Mouse (Mus musculus): ENCODE data around the gene Neurl4. TPM values are rescaled to one million over a fixed set of nuclear protein-coding genes. Genes with fewer than 3 reads are reported as not detected.
A peak's percentile ranks its signal among the peaks of the same experiment; 100 is the strongest.
"Not testable (repeated sequence)": the region's sequence is repeated elsewhere in the genome, so short reads cannot be mapped to it uniquely, and the experiment has no call there.

The Neurl4 gene
- polyA plus RNA-seq, 1 experiment from 2014 or later, result 14.3 TPM

DNA sequence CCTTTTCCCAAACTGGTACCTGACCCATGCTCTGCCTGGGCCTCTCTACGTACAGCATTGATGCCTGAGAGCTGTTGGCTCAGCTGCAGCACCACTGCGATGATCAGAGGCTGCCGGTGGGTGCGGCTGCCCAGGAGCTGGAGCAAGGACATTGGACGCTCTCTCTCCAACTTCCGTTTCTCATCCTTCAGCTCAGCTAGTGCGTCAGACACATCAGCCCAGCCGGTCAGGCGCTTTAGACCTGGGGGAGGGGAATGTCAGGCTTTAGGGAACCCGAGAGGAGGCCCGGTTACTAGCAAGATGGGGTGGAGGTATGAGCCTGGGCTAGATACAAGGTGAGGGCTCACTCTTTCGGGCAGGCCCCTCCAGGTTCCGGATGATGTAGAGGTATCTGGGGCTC, 44.3 kb downstream of the Neurl4 start:
- Histone ChIP-seq H3K27ac (no peak overlapping the region), H3K27me3 (ENCODE audit: poor library complexity, severe bottlenecking) (peaks cover 8% of the 10 kb centered on the region), H3K4me3 (0 out of 2 replicates have a peak overlapping the region, but pooled peaks have one; percentile 60), H3K4me1 (peaks cover 40% of the 10 kb centered on the region), H3K36me3 (replicated peaks) (peaks cover 43% of the 10 kb centered on the region), H3K9me3 (no peaks in the 10 kb centered on the region)
- no peak for DNase-seq (ENCODE audit: extremely low spot score, low spot score)
- 84% methylated on average over 13 of the region's 13 CpGs for WGBS

DNA sequence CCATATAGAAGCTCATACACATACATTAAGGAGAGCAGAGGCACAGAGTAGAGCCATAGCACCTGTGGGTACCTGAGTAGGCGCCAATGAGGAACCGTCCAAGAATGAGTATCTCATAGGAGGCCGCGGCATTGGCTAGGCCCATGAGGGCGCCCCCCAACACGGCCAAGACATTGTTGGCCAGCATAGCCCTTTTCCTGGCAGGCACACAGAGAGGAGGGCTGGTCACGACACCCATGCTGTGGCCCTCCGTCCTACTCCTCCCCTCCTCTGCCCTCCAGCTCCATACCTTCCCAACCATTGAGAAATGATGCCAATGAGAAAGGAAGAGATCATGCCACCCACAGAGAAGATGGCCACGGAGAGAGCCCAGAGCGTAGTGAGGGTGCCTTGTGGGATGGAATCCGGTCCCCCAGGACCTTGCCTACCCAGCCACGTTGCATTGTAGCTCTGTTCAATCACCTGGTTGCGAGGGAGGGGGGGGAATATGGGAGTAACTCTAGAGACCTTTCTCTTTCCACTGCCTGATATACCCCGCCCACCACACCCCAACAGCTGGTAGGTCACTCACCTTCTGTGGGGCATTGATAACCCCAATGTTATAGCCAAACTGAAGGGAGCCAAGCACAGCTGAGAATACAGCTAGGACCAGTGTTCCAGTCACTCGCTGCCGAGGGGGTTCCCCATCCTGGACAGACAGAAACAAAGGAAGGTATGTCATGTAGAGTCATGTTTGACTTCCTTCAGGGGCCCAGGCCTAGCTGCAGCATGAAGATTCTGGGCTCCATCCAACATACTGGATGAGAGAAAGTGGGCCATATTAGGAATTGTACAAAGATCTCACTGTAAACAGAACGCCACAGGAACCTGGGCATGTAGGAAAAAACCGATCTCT, 45.4 kb downstream of the Neurl4 start:
- no peaks in the 10 kb centered on the region for H3K9me3 ChIP-seq
- H3K4me1 ChIP-seq, result peaks cover 40% of the 10 kb centered on the region
- H3K27me3 ChIP-seq (ENCODE audit: poor library complexity, severe bottlenecking), result 0 out of 2 replicates have a peak, but pooled peaks cover 3% of the 10 kb centered on the region
- 94% methylated on average over 18 of the region's 18 CpGs for WGBS
- peaks cover 43% of the 10 kb centered on the region for H3K36me3 ChIP-seq (replicated peaks)
- DNase-seq (ENCODE audit: extremely low spot score, low spot score), result no peak
- peak overlapping the region; percentile 60 for H3K4me3 ChIP-seq
- peak overlapping the region; percentile 60 for H3K27ac ChIP-seq

DNA sequence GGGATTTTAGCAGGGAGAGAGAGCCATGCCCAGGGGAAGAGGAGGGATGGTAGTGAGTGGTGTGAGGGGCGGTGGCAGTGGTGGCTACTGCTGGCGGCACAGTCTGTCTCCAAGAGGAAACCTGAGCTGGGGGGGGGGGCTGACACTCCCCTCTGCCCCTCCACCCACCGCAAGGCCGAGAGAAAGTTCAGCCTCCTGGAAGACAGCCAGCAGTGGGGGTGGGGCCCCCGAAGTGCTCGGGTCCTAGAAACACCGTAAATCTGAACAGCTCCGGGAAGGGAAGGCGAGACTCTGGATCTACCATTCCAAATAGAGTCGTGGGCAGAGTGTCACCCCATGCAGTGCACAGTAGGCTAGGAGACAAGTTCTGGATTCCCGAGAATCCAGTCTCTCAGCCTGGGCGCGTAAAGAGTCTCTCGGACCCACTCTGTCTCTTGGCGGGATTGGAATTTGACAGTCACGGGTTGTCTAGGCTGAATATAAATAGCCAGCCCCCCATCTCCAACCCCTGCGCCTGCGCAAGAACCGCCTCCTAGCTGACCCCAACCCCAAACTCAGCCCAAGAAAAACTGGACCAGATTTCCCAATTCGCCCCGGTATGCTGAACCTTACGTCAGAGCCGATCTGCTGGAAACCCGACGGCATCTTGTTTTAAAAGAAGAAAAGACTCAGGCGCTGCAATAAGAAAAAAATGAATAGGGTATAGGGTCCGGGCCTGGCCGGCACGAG, 46.6 kb downstream of the Neurl4 start:
- Histone ChIP-seq H3K4me1 (peaks cover 40% of the 10 kb centered on the region), H3K36me3 (replicated peaks) (peaks cover 39% of the 10 kb centered on the region), H3K9me3 (no peaks in the 10 kb centered on the region), H3K27ac (peak overlapping the region; percentile 96), H3K4me3 (peak overlapping the region; percentile 60), H3K27me3 (ENCODE audit: poor library complexity, severe bottlenecking) (0 out of 2 replicates have a peak, but pooled peaks cover 8% of the 10 kb centered on the region)
- no peak for DNase-seq (ENCODE audit: extremely low spot score, low spot score)
- 4% methylated on average over 29 of the region's 29 CpGs for WGBS

DNA sequence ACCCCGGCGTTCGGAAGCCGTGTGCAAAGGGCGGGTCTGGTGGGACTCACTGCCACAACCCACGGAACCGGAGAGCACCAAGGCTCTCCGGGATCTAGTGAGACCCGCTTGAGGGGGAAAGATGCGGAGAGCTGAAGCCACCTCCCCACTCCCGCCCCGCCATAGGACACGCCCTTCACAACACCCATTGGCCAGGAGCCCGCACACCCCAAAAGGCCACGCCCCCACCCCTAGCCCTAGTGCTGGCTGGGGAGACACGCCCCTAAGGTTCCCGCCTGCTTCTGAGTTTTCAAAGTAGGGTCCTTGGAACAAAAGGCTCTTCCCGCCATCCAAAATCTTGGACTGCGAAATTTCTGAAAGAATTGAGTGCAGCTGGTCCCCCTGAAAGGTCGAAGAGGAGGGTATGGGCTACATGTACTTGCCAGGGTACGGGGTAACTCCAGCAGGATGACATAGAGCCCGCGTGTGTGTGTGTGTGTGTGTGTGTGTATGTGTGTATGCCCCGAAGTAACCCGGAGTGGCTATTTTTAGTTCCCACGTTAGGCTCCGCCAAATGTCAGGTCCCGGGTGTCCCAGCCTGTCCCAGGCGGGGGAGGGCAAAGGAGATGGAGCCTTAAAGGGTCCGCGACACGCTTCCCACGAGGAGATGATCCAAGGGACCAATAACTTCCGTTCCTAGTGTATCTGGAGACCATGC, 47.3 kb downstream of the Neurl4 start, which contains the start of gene Slc2a4:
Gene Slc2a4 (minus strand): TSS at position 123 of the 697 bp plus-strand sequence.
- DNase-seq (ENCODE audit: extremely low spot score, low spot score), result peak; percentile 98
- peak within 1 kb of the TSS; percentile 60 for H3K4me3 ChIP-seq
- peaks cover 32% of the 10 kb centered on the region for H3K36me3 ChIP-seq (replicated peaks)
- under 1% methylated on average over 34 of the region's 34 CpGs for WGBS
- peak within 1 kb of the TSS; percentile 96 for H3K27ac ChIP-seq
- no peaks in the 10 kb centered on the region for H3K9me3 ChIP-seq
- H3K4me1 ChIP-seq, result peaks cover 40% of the 10 kb centered on the region
- 0 out of 2 replicates have a peak, but pooled peaks cover 8% of the 10 kb centered on the region for H3K27me3 ChIP-seq (ENCODE audit: poor library complexity, severe bottlenecking)

DNA sequence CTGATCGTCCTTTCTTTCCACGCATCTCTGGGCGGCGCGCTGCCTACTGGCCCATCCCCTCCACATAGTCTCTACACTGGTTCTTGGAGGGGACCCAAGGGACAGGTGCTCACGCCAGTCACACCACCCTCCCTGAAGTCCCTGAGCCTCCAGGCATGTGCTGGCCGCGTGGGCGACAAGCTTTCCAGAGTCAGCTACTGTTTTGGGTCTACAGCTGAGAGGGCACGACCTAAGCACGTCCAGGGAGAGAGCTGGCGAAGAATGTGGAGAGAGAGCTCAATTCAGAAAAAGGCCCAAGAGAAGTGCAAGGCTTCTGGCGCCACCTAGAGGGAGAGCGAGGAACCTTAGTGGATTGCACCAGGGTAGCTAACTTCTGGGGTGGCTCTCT, 47.9 kb downstream of the Neurl4 start:
- Histone ChIP-seq H3K27me3 (ENCODE audit: poor library complexity, severe bottlenecking) (0 out of 2 replicates have a peak, but pooled peaks cover 8% of the 10 kb centered on the region), H3K9me3 (no peaks in the 10 kb centered on the region), H3K4me3 (peak overlapping the region; percentile 60), H3K27ac (peak overlapping the region; percentile 96), H3K36me3 (replicated peaks) (peaks cover 27% of the 10 kb centered on the region), H3K4me1 (peaks cover 40% of the 10 kb centered on the region)
- 0% methylated on average over 14 of the region's 14 CpGs for WGBS
- DNase-seq (ENCODE audit: extremely low spot score, low spot score), result peak; percentile 88

DNA sequence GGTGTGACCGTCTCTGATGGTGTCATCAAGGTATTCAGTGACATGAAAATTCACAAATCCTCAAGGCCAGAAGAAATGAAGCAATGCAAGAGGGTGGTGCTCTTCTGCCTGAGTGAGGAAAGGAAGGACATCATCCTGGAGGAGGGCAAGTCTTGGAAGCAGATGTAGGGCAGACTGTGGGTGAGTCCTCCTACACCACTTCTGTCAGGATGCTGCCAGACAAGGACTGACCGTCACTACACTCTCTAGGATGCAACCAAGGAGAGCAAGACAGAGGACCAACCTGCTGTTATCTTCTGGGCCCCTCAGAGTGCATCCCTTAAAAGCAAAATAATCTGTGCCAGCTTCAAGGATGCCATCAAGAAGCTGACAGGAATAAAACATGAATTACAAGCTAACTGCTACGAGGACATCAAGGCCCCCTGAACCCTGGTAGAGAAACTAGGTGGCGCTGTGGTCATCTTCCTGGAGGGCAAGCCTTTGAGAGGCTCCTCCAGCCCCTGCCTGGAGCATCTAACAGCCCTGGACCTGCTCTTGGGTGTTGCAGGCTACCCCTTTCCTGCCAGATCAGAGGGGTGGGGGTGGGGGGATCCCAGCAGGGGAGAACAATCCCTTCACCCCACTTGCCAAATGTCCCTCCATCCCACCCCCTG, 50.1 kb downstream of the Neurl4 start:
- 52% methylated on average over 4 of the region's 4 CpGs for WGBS
- Histone ChIP-seq H3K9me3 (no peaks in the 10 kb centered on the region), H3K4me3 (peak overlapping the region; percentile 6; the same call in 1 of the 2 replicates), H3K27me3 (ENCODE audit: poor library complexity, severe bottlenecking) (0 out of 2 replicates have a peak, but pooled peaks cover 5% of the 10 kb centered on the region), H3K4me1 (peaks cover 35% of the 10 kb centered on the region), H3K27ac (no peak overlapping the region), H3K36me3 (replicated peaks) (peaks cover 5% of the 10 kb centered on the region; the same call in 1 of the 2 replicates)
- DNase-seq (ENCODE audit: extremely low spot score, low spot score), result no peak

DNA sequence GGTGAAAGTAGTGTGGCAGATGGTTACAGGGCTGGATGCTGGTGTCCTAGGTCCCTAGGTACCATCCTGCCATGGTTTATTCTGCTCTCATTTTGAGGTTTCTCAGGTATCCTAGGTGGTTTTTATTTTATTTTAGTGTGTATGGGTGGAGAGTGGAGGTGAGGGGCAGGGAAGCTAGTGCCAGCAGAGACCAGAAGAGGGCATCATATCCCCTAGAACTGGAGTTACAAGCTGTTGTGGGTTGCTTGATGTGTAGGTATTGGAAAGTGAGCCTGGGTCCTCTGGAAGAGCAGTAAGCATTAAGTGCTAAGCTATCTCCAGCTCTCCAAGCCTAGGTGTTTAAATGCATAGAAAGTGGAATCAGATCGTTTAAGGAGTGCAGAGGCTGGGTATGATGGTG, 51.4 kb downstream of the Neurl4 start:
- DNase-seq (ENCODE audit: extremely low spot score, low spot score), result no peak
- H3K4me1 ChIP-seq, result peaks cover 21% of the 10 kb centered on the region
- H3K4me3 ChIP-seq, result no peak overlapping the region
- no peaks in the 10 kb centered on the region for H3K36me3 ChIP-seq (replicated peaks)
- 42% methylated on average over 1 of the region's 1 CpGs for WGBS
- no peaks in the 10 kb centered on the region for H3K9me3 ChIP-seq
- no peak overlapping the region for H3K27ac ChIP-seq
- 0 out of 2 replicates have a peak, but pooled peaks cover 5% of the 10 kb centered on the region for H3K27me3 ChIP-seq (ENCODE audit: poor library complexity, severe bottlenecking)

DNA sequence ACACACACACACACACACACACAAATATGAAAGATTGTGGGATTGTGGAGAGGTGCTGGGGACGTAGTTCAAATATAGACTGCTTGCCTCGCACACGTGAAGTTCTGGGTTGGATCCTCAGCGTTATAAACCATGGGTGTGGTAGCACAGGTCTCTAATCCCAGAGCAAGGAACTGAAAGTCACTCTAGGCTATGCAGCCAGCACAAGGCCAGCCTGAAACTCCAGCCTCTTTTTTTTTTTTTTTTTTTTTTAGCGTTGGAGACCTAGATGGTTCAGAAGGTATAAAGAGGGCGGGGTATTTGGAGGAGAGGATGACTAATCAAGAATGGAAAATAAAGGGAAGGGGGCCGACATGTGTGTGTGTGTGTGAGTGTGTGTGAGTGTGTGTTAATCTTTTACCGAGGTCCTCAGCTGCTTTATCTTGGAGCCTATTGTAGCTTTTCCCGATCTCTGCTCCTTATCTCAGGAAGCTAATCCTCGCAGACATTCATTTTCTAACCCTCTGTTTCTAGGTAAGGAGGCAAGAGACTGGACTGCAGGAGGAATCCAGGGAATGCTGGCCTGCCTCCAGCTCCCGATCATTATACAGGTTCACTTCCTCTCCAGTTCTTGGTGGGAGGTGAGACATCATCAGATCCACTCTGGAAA, 52.5 kb downstream of the Neurl4 start:
- H3K36me3 ChIP-seq (replicated peaks), result no peaks in the 10 kb centered on the region
- H3K4me3 ChIP-seq, result no peak overlapping the region
- no peaks in the 10 kb centered on the region for H3K9me3 ChIP-seq
- H3K27ac ChIP-seq, result no peak overlapping the region
- no peak for DNase-seq (ENCODE audit: extremely low spot score, low spot score)
- WGBS, result 78% methylated on average over 11 of the region's 11 CpGs
- peaks cover 10% of the 10 kb centered on the region for H3K4me1 ChIP-seq
- H3K27me3 ChIP-seq (ENCODE audit: poor library complexity, severe bottlenecking), result 0 out of 2 replicates have a peak, but pooled peaks cover 5% of the 10 kb centered on the region

DNA sequence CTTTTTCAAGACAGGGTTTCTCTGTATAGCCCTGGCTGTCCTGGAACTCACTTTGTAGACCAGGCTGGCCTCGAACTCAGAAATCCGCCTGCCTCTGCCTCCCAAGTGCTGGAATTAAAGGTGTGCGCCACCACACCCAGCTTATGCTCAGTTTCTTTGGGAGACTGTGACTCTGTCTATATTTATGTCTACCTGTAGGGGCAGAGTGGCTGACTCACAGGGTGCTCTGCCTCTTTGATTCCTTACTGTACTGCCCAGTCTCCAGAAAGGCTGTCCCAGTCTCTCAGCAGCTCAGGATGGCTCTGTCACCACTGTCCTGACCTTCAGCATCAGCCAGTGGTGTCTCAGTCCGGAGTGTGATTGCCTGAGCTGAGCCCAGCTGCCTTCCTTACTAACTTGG, 54.7 kb downstream of the Neurl4 start:
- 74% methylated on average over 4 of the region's 4 CpGs for WGBS

DNA sequence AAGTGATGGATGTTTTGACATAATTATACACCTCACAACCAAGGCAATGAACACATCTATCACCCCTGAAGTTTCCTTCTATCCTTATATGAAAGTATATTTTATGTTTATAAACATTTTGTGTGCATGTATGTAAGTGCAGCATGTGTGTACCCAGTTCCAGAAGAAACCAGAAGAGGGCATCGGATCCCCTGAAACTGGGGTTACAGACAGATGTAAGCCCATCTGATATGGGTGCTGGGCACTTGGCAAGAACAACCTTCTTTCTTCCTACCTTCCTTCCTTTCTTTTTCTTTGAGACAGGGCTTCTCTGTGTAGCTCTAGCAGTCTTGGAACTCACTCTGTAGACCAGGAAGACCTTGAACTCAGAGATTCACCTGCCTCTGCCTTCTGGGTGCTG, 55.3 kb downstream of the Neurl4 start:
- 0 out of 2 replicates have a peak, but pooled peaks cover 13% of the 10 kb centered on the region for H3K27me3 ChIP-seq (ENCODE audit: poor library complexity, severe bottlenecking)
- no peak overlapping the region for H3K27ac ChIP-seq
- H3K4me1 ChIP-seq, result no peaks in the 10 kb centered on the region
- H3K4me3 ChIP-seq, result no peak overlapping the region
- no peak for DNase-seq (ENCODE audit: extremely low spot score, low spot score)
- no peaks in the 10 kb centered on the region for H3K36me3 ChIP-seq (replicated peaks)
- WGBS, result 63% methylated on average over 1 of the region's 1 CpGs
- H3K9me3 ChIP-seq, result no peaks in the 10 kb centered on the region

More for the DNA sequence above, 54.7 kb downstream of the Neurl4 start:
- not testable (repeated sequence) for H3K4me1 ChIP-seq; H3K27me3 ChIP-seq (ENCODE audit: poor library complexity, severe bottlenecking); H3K27ac ChIP-seq; H3K9me3 ChIP-seq; H3K36me3 ChIP-seq (replicated peaks); DNase-seq (ENCODE audit: extremely low spot score, low spot score); H3K4me3 ChIP-seq

DNA sequence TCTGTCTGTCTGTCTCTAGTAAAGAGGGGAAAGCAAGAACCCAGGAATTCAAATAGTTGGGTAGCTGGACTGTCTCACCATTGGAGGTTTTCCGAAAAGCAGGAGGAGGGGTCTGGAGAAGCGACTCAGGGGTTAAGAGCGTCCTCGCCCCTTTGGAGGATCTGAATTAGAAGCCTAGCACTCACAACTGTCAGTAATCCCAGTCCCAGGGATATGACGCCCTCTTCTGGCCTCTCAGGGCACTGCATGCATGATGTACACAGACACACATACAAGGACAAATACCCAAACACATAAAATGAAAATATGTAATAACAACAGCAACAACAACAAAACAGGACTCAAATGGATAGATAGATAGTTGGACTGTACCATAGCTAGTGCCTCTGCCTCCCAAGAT, 59.7 kb downstream of the Neurl4 start:
- DNase-seq (ENCODE audit: extremely low spot score, low spot score), result no peak
- 26% methylated on average over 5 of the region's 5 CpGs for WGBS
- peaks cover 8% of the 10 kb centered on the region for H3K4me1 ChIP-seq
- H3K4me3 ChIP-seq, result no peak overlapping the region; the same call in 1 of the 2 replicates
- peaks cover 52% of the 10 kb centered on the region for H3K27me3 ChIP-seq (ENCODE audit: poor library complexity, severe bottlenecking)
- H3K36me3 ChIP-seq (replicated peaks), result no peaks in the 10 kb centered on the region
- no peak overlapping the region for H3K27ac ChIP-seq
- H3K9me3 ChIP-seq, result no peaks in the 10 kb centered on the region
